Mouse (Mus musculus) lung, embryonic 15.5 days (tissue): Measurements from ENCODE around the gene Sox5. TPM values are rescaled to one million over a fixed set of nuclear protein-coding genes. Genes with fewer than 3 reads are reported as not detected.

Source experiments
- ATAC-seq: fragments of 200-750 bp; cut with Nextera tagmentation; 2 replicates; pipeline ENCODE4 v1.8.0; 2017; ENCODE audit warnings: moderate number of reproducible peaks, borderline replicate concordance; ENCODE audit not compliant: low FRiP score, low TSS enrichment; ENCODE audit errors: extremely low read depth
- H3K27ac ChIP-seq: fragments of 300-500 bp; sonication (generic); 2 replicates; pipeline ENCODE4 v1.5.1; 2015; ENCODE audit warnings: moderate library complexity, mild to moderate bottlenecking, inconsistent platforms
- H3K27me3 ChIP-seq: fragments of 300-500 bp; sonication (generic); 2 replicates; pipeline ENCODE4 v1.6.1; 2015; ENCODE audit warnings: inconsistent platforms
- H3K36me3 ChIP-seq: fragments of 300-500 bp; sonication (generic); 2 replicates; pipeline ENCODE4 v1.6.1; 2015; ENCODE audit warnings: inconsistent platforms
- H3K4me1 ChIP-seq: fragments of 300-500 bp; sonication (generic); 2 replicates; pipeline ENCODE4 v1.6.1; 2015; ENCODE audit warnings: inconsistent platforms
- H3K4me2 ChIP-seq: fragments of 300-500 bp; sonication (generic); 2 replicates; pipeline ENCODE4 v1.6.1; 2015; ENCODE audit warnings: inconsistent platforms, mild to moderate bottlenecking, moderate library complexity
- H3K4me3 ChIP-seq: fragments of 300-500 bp; sonication (generic); 2 replicates; pipeline ENCODE4 v1.5.1; 2015; ENCODE audit warnings: mild to moderate bottlenecking, inconsistent platforms
- H3K9ac ChIP-seq: fragments of 300-500 bp; sonication (generic); 2 replicates; pipeline ENCODE4 v1.6.1; 2015; ENCODE audit warnings: inconsistent platforms
- H3K9me3 ChIP-seq: fragments of 300-500 bp; sonication (generic); 2 replicates; pipeline ENCODE4 v1.6.1; 2016; ENCODE audit warnings: inconsistent platforms
- WGBS: fragments of 180-500 bp; shearing (Covaris S2); methylation state at CpG from one replicate; pipeline ENCODE4 v1.1.7; 2015; 5-methylcytosine and 5-hydroxymethylcytosine counted together
- polyA plus RNA-seq: library from polyadenylated mRNA; unstranded; fragments of >200 nt; fragmentation: Nextera tagmentation; extraction: Ambion mirVana; gene quantifications from 2 replicates; pipeline ENCODE4 v1.2.1, GENCODE M21; 2015

Gene Sox5
- polyA plus RNA-seq, 1 experiment from 2014 or later, result 23.7 TPM

DNA sequence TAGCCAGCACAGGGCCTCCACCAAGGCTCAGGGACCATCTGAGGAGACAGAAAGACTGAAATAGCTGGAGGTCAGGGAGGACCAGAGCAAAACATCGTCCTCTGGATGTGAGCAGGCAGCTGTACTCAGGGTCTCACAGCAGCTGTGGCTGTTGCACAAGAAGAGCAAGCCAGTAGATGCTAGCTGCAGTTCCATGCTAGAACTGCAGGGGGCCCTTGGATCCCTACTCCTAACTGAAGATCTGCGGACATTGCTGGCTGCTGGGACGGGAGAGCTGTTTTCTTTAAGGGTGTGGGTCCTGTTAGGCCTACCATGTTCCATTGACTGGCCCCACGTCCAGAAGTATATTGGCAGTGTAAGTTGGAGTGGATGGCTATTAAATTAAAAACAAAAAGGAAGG, 137.1 kb downstream of the Sox5 start:
- H3K27ac ChIP-seq, result 0 out of 2 replicates have a peak overlapping the region, but pooled peaks have one; percentile 10
- H3K27me3 ChIP-seq, result no peaks in the 10 kb centered on the region
- no peaks in the 10 kb centered on the region for H3K9me3 ChIP-seq
- H3K4me1 ChIP-seq, result peaks cover 76% of the 10 kb centered on the region
- H3K36me3 ChIP-seq, result no peaks in the 10 kb centered on the region
- no peak for ATAC-seq
- H3K9ac ChIP-seq, result no peak overlapping the region
- H3K4me2 ChIP-seq, result no peak overlapping the region
- H3K4me3 ChIP-seq, result no peak overlapping the region
- WGBS, result 50% methylated on average over 4 of the region's 4 CpGs

DNA sequence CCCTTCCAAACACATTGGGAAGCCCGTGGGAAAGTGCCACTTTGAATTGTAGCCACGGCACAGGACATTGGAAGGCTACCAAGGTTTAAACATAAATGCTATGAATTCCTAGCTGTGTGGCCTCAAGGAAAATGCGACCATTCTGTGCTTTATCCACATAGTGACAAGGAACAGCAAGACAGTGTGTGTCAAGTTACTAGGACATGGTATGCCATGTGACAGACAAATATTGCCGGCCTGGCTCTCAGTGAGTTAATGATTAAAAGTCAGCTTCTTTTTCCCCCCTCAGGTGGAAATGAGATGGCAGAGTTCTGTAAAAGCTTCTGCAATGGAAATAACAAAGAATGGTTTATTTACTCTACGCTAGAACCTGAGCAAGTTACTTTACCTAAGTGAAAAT, 138.2 kb downstream of the Sox5 start:
- H3K27ac ChIP-seq, result 0 out of 2 replicates have a peak overlapping the region, but pooled peaks have one; percentile 22
- H3K9me3 ChIP-seq, result no peaks in the 10 kb centered on the region
- H3K4me1 ChIP-seq, result peaks cover 67% of the 10 kb centered on the region
- WGBS, result 45% methylated on average over 5 of the region's 5 CpGs
- no peak overlapping the region for H3K4me3 ChIP-seq
- H3K36me3 ChIP-seq, result no peaks in the 10 kb centered on the region
- H3K27me3 ChIP-seq, result no peaks in the 10 kb centered on the region
- ATAC-seq, result no peak
- no peak overlapping the region for H3K9ac ChIP-seq
- no peak overlapping the region for H3K4me2 ChIP-seq

DNA sequence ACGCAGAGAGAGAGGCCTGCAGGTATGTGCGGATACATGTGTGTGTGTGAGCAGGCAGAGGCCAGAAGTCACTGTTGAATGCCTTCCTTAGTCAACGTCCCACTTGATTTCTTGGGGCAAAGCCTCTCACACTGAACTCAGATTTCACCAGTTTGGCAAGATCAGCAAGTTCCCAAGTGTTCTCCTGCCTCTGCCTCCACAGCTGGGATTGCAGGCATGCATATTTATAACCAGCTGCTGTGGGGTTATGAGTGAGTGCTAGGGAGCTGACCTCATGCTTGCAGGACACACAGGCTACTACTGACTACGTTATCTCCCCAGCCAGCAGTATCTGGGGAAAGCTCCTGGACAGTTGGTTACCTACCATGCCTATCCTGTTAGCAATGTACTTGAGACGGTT, 139.9 kb downstream of the Sox5 start:
- Histone ChIP-seq H3K27ac (no peak overlapping the region), H3K4me3 (no peak overlapping the region), H3K36me3 (no peaks in the 10 kb centered on the region), H3K9ac (no peak overlapping the region), H3K27me3 (no peaks in the 10 kb centered on the region), H3K4me1 (peaks cover 52% of the 10 kb centered on the region), H3K4me2 (no peak overlapping the region), H3K9me3 (no peaks in the 10 kb centered on the region)
- ATAC-seq, result no peak
- 41% methylated on average over 5 of the region's 5 CpGs for WGBS

DNA sequence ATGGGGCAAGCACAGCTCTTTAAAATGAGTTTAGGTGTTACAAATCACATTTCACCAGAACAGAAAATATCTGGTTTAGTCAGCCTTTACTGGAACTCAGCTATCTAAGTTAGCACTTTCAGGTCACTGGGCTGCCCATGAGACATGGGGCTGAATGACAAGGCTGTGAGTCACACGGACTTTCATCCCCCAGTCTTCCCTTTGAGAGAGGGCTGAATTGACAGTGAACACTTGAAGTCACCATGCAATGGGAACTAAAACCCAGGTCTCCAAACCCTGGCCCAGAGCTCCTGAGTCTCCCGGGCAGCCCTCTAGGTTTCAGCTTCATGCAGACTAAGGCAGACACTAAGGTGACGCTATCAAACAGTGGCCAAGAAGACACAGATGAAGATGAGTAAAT, 141.2 kb downstream of the Sox5 start:
- Histone ChIP-seq H3K27ac (no peak overlapping the region), H3K27me3 (no peaks in the 10 kb centered on the region), H3K4me3 (no peak overlapping the region), H3K4me2 (no peak overlapping the region), H3K36me3 (no peaks in the 10 kb centered on the region), H3K9ac (no peak overlapping the region), H3K9me3 (no peaks in the 10 kb centered on the region), H3K4me1 (peaks cover 44% of the 10 kb centered on the region)
- 76% methylated on average over 3 of the region's 3 CpGs for WGBS
- ATAC-seq, result no peak

DNA sequence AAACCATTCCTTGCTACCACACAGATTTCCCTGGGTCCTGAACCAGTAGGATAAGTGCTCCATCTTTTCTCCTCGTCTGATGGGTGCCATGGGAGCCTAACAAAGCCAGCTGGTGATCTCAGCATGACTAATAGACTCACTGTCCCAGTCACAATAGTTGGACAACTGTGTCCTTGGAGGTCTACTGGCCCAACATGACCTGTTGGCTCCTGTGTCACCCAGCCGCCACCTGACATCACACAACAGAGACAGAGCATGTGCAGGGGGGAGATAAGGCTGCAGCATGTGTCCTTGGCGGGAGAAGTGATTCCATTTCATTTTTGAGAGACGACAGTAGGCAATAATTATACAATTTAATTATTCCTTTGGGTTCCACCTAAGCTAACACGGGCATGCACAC, 143.2 kb downstream of the Sox5 start:
- H3K4me2 ChIP-seq, result no peak overlapping the region
- H3K9ac ChIP-seq, result no peak overlapping the region
- WGBS, result 77% methylated on average over 5 of the region's 5 CpGs
- H3K4me3 ChIP-seq, result no peak overlapping the region
- H3K4me1 ChIP-seq, result peaks cover 31% of the 10 kb centered on the region
- no peak for ATAC-seq
- H3K27me3 ChIP-seq, result no peaks in the 10 kb centered on the region
- no peaks in the 10 kb centered on the region for H3K36me3 ChIP-seq
- no peaks in the 10 kb centered on the region for H3K9me3 ChIP-seq
- H3K27ac ChIP-seq, result no peak overlapping the region

DNA sequence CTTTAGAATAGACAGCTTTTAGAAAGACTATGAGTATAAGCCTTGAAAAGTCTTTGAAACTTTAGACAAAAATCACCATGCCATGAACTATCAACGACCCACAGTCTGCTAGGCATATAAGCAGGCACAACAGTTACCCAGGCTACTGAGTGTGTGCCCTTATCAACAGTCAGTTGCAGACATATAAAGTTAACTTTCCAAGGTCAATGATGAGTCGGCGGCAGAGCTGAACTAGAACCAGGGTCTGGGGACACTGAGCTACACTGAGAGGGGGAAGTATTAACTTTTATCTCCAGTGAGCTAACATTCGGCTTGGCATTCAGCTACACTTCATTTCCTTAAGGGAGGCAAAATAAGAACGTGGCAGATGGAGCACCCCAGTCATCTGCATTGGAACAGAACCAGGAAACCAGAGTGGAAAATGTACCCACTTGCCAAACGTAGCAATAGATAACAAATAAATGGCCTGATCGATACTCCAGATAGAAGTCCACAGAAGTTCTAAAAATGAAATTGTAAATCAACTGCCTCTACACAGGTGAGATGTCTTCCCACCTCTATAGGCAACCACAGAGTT, 154.2 kb downstream of the Sox5 start:
- Histone ChIP-seq H3K9me3 (no peaks in the 10 kb centered on the region), H3K9ac (no peak overlapping the region), H3K4me1 (no peaks in the 10 kb centered on the region), H3K4me3 (no peak overlapping the region), H3K36me3 (no peaks in the 10 kb centered on the region), H3K27ac (no peak overlapping the region), H3K4me2 (no peak overlapping the region), H3K27me3 (no peaks in the 10 kb centered on the region)
- no peak for ATAC-seq
- WGBS, result 69% methylated on average over 7 of the region's 7 CpGs

DNA sequence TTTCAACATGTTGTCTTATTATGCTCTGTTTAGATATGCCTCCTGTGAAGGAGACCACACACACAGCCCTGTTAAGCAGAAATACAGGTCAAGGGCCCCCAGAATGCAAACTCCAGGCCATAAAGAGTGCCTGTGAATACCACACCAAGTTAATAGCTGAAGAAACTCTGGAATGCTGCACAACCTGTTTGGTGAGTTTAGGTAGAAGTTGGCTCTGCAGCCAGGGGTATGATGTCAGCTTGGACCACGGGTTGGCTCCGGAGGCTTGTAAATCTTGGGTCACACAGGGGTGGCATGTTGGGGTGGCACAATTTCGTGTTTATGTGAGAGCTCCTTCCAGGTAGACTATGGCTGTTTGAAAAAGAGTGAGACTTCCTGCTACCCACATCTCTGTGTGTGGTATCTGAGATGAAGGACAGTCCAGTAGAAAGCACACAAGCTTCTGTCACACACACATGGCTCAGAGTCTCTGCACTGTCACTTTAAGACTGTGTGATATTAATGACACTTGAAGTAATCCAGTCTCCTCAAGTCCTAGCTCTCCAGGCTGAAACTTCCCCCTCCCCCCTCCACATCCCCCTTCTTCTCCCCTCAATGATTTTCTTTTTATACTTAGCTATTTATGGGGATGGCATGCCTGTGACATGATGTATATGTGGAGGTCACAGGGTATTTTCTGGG, 160.5 kb downstream of the Sox5 start:
- Histone ChIP-seq H3K4me3 (no peak overlapping the region), H3K9me3 (no peaks in the 10 kb centered on the region), H3K36me3 (no peaks in the 10 kb centered on the region), H3K27me3 (no peaks in the 10 kb centered on the region), H3K9ac (no peak overlapping the region), H3K4me1 (peaks cover 16% of the 10 kb centered on the region; the same call in 1 of the 2 replicates), H3K4me2 (no peak overlapping the region), H3K27ac (peak overlapping the region; percentile 87)
- peak; percentile 87 for ATAC-seq
- 15% methylated on average over 3 of the region's 3 CpGs for WGBS

DNA sequence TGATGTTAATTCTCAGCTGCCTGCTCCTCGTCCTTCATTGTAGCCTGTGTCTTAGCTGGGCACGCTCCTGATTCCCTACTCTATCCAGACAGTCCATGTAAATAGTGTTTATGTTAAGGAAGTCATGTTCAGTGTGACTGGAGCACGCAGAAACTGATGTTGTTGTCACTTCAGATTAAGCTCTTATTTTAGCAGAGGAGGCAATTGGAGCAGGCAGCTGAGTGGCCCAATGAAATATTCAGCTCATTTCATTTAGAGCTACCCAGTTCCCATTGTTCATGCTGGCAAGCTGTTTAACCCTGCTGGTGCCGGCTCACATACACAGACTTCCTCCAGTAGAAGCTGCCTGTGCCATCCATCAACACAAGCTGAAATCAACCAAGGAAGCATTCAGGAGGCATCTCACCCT, 170.4 kb downstream of the Sox5 start:
- Histone ChIP-seq H3K4me3 (no peak overlapping the region), H3K4me1 (peaks cover 4% of the 10 kb centered on the region; the same call in 1 of the 2 replicates), H3K9ac (no peak overlapping the region), H3K36me3 (no peaks in the 10 kb centered on the region), H3K4me2 (no peak overlapping the region), H3K9me3 (no peaks in the 10 kb centered on the region), H3K27ac (no peak overlapping the region), H3K27me3 (no peaks in the 10 kb centered on the region)
- WGBS, result 26% methylated on average over 4 of the region's 4 CpGs
- no peak for ATAC-seq

DNA sequence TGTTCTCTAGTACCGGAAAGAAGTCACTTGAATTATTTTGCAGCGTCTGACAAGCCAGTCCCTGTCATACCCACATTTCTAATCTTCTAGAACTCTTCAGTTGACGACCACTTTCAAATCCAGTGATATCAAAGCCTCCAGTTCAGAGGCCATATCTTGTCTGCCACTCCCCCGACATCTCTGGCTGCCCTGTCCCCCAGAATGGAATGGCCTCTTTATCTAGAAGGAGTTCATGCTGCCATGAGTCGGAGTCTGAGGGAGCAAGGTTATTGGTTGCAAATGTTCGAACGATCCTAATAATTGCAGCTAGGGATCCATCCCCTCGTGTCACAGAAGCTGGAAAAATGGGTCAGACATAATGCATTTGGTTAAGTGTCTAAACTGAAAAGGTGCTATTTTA, 170.9 kb downstream of the Sox5 start:
- Histone ChIP-seq H3K27me3 (no peaks in the 10 kb centered on the region), H3K4me3 (no peak overlapping the region), H3K27ac (no peak overlapping the region), H3K4me2 (no peak overlapping the region), H3K36me3 (no peaks in the 10 kb centered on the region), H3K9ac (no peak overlapping the region), H3K9me3 (no peaks in the 10 kb centered on the region), H3K4me1 (peaks cover 4% of the 10 kb centered on the region; the same call in 1 of the 2 replicates)
- WGBS, result 49% methylated on average over 8 of the region's 8 CpGs
- ATAC-seq, result no peak

DNA sequence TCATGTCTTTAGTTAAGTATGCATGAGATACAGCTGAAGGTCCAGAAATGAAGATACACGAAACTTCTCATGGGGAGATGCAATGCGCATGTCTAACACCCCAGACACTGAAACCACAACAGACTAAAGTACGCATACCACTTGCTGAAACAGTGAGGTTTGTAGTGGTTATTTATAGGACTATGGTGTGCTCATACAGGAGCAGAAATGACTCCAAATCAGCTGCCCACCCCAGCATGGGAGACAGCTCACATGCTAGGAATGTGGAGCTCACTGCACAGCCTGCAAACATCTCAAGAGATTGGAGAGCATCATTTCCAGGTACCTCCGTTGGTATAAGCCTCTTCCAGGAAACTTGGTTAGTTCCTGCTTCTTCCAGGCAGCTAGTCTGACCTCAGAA, 178.9 kb downstream of the Sox5 start:
- ATAC-seq, result no peak
- Histone ChIP-seq H3K27me3 (no peaks in the 10 kb centered on the region), H3K4me1 (no peaks in the 10 kb centered on the region), H3K27ac (no peak overlapping the region), H3K9me3 (no peaks in the 10 kb centered on the region), H3K9ac (no peak overlapping the region), H3K4me3 (no peak overlapping the region), H3K36me3 (no peaks in the 10 kb centered on the region), H3K4me2 (no peak overlapping the region)
- 81% methylated on average over 4 of the region's 4 CpGs for WGBS

DNA sequence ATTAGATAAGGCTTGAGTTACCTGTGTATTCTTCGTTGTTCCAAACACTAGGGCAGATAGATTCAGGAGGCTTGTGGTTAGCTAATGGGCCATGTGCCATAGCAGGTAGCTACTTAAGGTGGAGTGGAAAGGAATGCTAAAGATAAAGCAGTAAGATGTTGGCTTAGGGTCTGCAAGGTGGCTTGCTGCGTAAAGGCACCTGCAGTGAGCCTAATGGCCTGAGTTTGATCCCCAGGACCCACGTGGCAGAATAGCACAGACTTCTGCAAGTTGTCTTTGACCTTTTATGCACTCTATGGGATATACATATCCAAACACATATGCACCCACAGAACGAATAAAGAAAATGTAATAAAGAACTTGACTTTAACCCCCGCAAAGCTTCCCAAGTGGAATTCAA, 181.4 kb downstream of the Sox5 start:
- Histone ChIP-seq H3K36me3 (no peaks in the 10 kb centered on the region), H3K27ac (no peak overlapping the region), H3K27me3 (no peaks in the 10 kb centered on the region), H3K4me2 (no peak overlapping the region), H3K9me3 (no peaks in the 10 kb centered on the region), H3K4me3 (no peak overlapping the region), H3K4me1 (peaks cover 15% of the 10 kb centered on the region), H3K9ac (no peak overlapping the region)
- ATAC-seq, result no peak
- WGBS, result 58% methylated on average over 5 of the region's 5 CpGs

DNA sequence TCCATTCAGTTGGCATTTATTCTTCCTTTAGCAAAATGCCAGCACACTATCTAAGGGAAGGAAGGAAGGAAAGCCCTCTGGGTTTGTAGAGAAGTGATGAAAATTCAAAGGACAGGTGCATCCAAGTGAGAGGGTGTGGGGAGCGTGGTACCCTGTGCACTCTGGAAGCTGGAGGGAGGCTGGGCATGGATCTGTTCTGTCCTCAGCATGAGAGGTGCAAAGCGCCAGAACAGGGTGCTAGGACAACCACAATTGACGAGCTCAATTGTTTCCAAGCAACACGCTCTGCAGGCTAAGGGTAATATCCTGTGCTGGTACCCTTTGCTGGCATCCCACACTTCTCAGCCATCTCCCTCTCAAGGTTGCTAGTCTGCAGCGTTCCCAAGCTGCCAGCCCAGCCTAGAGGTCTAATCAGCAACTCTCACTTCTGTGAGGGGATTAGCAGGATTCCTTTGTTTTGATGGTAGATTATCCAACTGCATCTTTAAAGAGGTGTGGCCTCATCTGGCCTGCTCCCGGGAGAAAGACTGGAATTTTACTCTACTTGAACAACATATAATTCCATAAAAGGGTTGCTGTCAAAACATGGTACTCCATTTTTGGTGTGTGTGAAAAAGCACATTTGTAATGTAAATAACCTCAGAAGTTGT, 183.3 kb downstream of the Sox5 start:
- 51% methylated on average over 6 of the region's 6 CpGs for WGBS
- Histone ChIP-seq H3K4me3 (no peak overlapping the region), H3K4me1 (peaks cover 17% of the 10 kb centered on the region)

More for the DNA sequence above, 183.3 kb downstream of the Sox5 start:
- no peak overlapping the region for H3K9ac ChIP-seq
- no peak overlapping the region for H3K27ac ChIP-seq
- no peak for ATAC-seq
- H3K4me2 ChIP-seq, result no peak overlapping the region
- no peaks in the 10 kb centered on the region for H3K36me3 ChIP-seq
- no peaks in the 10 kb centered on the region for H3K9me3 ChIP-seq
- H3K27me3 ChIP-seq, result no peaks in the 10 kb centered on the region
